In genomic region chr11:63134742-63135482, GRCm38 (mm10) we compare ENCODE assay signal across 10 mouse cellular contexts. TPM values are rescaled to one million over a fixed set of nuclear protein-coding genes. Genes with fewer than 3 reads are reported as not detected.
A peak's percentile ranks its signal among the peaks of the same experiment; 100 is the strongest.
DNase-seq lines count a peak whose midpoint lies in the region; ATAC-seq and TF ChIP-seq lines count a peak whose summit lies in the region.
"Had no signal": no experiment of that assay in that cellular context is flagged by ENCODE, and none has a peak within 500 bp of the region (broad histone marks: within the 10 kb centered on the region; RNA-seq: fewer than 3 reads in every experiment).

No protein-coding gene starts in this region.

- no peak for ATAC-seq in intestine, embryonic 15.5 days
- ATAC-seq in intestine, embryonic 16.5 days: no peak
- no peak for ATAC-seq in embryonic facial prominence, embryonic 15.5 days (ENCODE audit: insufficient number of reproducible peaks, low FRiP score, low TSS enrichment, low read depth)
- ATAC-seq in megakaryocyte-erythroid progenitor cell, adult 5-6 weeks (replicated peaks; ENCODE audit: low FRiP score, low TSS enrichment, poor library complexity, severe bottlenecking): no peak

- H3K27ac ChIP-seq in intestine, embryonic 15.5 days: peak overlapping the region; percentile 54
- no peak overlapping the region for H3K27ac ChIP-seq in intestine, embryonic 16.5 days (ENCODE audit: low read length)
- peak overlapping the region; percentile 86 for H3K27ac ChIP-seq in embryonic facial prominence, embryonic 15.5 days (replicated peaks)
- no peak overlapping the region for H3K27ac ChIP-seq in small intestine, adult 2 months (ENCODE audit: insufficient read depth, low read depth, low read length)

- 67% methylated on average over 15 of the region's 15 CpGs for WGBS in intestine, embryonic 15.5 days
- WGBS in intestine, embryonic 16.5 days: 69% methylated on average over 15 of the region's 15 CpGs
- WGBS in embryonic facial prominence, embryonic 15.5 days: 35% methylated on average over 15 of the region's 15 CpGs
- 69% methylated on average over 15 of the region's 15 CpGs for WGBS in small intestine, adult 2 months

- H3K9ac ChIP-seq in intestine, embryonic 15.5 days: no peak overlapping the region
- H3K9ac ChIP-seq in intestine, embryonic 16.5 days (ENCODE audit: low read depth, low read length): no peak overlapping the region
- no peak overlapping the region for H3K9ac ChIP-seq in embryonic facial prominence, embryonic 15.5 days

- TF ChIP-seq CTCF in small intestine, adult 2 months (IDR thresholded peaks at IDR 0.05; ENCODE audit: extremely low read depth, insufficient read length, insufficient replicate concordance, low read depth, low read length): no peak

- no peak overlapping the region for H3K4me2 ChIP-seq in intestine, embryonic 15.5 days (replicated peaks)
- no peak overlapping the region for H3K4me2 ChIP-seq in intestine, embryonic 16.5 days (ENCODE audit: low read depth, low read length)
- H3K4me2 ChIP-seq in embryonic facial prominence, embryonic 15.5 days (replicated peaks): peak overlapping the region; percentile 60

- peak; percentile 19 for DNase-seq in right cerebral cortex, adult 18-20 months
- DNase-seq in right cerebral cortex, postnatal 25 days: no peak
- DNase-seq in neural tube, embryonic 10.5 days (ENCODE audit: extremely low spot score, low spot score): no peak

- peaks cover 23% of the 10 kb centered on the region for H3K4me1 ChIP-seq in intestine, embryonic 15.5 days (replicated peaks)
- peaks cover 24% of the 10 kb centered on the region for H3K4me1 ChIP-seq in intestine, embryonic 16.5 days (ENCODE audit: control insufficient read depth, insufficient read depth, low read length)
- peaks cover 78% of the 10 kb centered on the region for H3K4me1 ChIP-seq in embryonic facial prominence, embryonic 15.5 days
- peaks cover 4% of the 10 kb centered on the region for H3K4me1 ChIP-seq in small intestine, adult 2 months (ENCODE audit: control insufficient read depth, insufficient read depth, insufficient read length, low read length)

- no peaks in the 10 kb centered on the region for H3K36me3 ChIP-seq in intestine, embryonic 15.5 days
- peaks cover 3% of the 10 kb centered on the region; the same call in 1 of the 2 replicates for H3K36me3 ChIP-seq in intestine, embryonic 16.5 days (ENCODE audit: control insufficient read depth, insufficient read depth, low read length)
- H3K36me3 ChIP-seq in embryonic facial prominence, embryonic 15.5 days: peaks cover 34% of the 10 kb centered on the region
- H3K36me3 ChIP-seq in small intestine, adult 2 months (ENCODE audit: control insufficient read depth, insufficient read depth, low read length): peaks cover 23% of the 10 kb centered on the region

- H3K27me3 ChIP-seq in intestine, embryonic 15.5 days (replicated peaks): peaks cover 27% of the 10 kb centered on the region; the same call in 1 of the 2 replicates
- peaks cover 24% of the 10 kb centered on the region for H3K27me3 ChIP-seq in intestine, embryonic 16.5 days (replicated peaks; ENCODE audit: control insufficient read depth, insufficient read depth, low read length)
- peaks cover 26% of the 10 kb centered on the region; the same call in 1 of the 2 replicates for H3K27me3 ChIP-seq in embryonic facial prominence, embryonic 15.5 days
- peaks cover 16% of the 10 kb centered on the region for H3K27me3 ChIP-seq in small intestine, adult 2 months (ENCODE audit: control insufficient read depth, insufficient read depth, low read length)

- no peaks in the 10 kb centered on the region for H3K9me3 ChIP-seq in intestine, embryonic 15.5 days
- no peaks in the 10 kb centered on the region for H3K9me3 ChIP-seq in intestine, embryonic 16.5 days (ENCODE audit: control insufficient read depth, low read length)
- no peaks in the 10 kb centered on the region for H3K9me3 ChIP-seq in embryonic facial prominence, embryonic 15.5 days (replicated peaks)

- TF ChIP-seq POLR2A in small intestine, adult 2 months (IDR thresholded peaks at IDR 0.05; ENCODE audit: low read depth, low read length): no peak

- H3K4me3 ChIP-seq in intestine, embryonic 15.5 days (replicated peaks): no peak overlapping the region
- H3K4me3 ChIP-seq in intestine, embryonic 16.5 days (ENCODE audit: low read length): no peak overlapping the region
- H3K4me3 ChIP-seq in embryonic facial prominence, embryonic 15.5 days (replicated peaks): peak overlapping the region; percentile 61; the same call in 1 of the 2 replicates
- H3K4me3 ChIP-seq in small intestine, adult 2 months (ENCODE audit: low read depth, low read length): peak overlapping the region; percentile 44
- H3K4me3 ChIP-seq: erythroblast, embryonic 14.5 days had no signal

RNA-seq across cellular contexts. Expression of gene Pmp22, which starts 6.1 kb away (rescaled TPM):
- polyA plus RNA-seq in intestine, embryonic 15.5 days (2015; fragmentation: Nextera tagmentation; extraction: Ambion mirVana): 111 and 115 TPM in 2 replicates
- polyA plus RNA-seq in intestine, embryonic 16.5 days (2015; fragmentation: Nextera tagmentation; extraction: Ambion mirVana): 110 and 113 TPM in 2 replicates
- polyA plus RNA-seq in embryonic facial prominence, embryonic 15.5 days (2015; fragmentation: Nextera tagmentation; extraction: Ambion mirVana): 244 and 245 TPM in 2 replicates
- 24.9 and 1,148 TPM in 2 replicates for polyA plus RNA-seq in small intestine, adult 2 months (2012; rRNA removed)
- total RNA-seq in megakaryocyte-erythroid progenitor cell, adult 5-6 weeks (2014; fragmentation: Nextera tagmentation): not detected in 2 replicates
- total RNA-seq in megakaryocyte-erythroid progenitor cell, adult 5-6 weeks (2017): not detected in 2 replicates
- total RNA-seq: MEL had no signal

Comparison
In these comparisons a context has a peak if more than half of its experiments do, and no peak if none do; other contexts are left out.
1. H3K27ac ChIP-seq: peak in intestine, embryonic 15.5 days (single experiment) and embryonic facial prominence, embryonic 15.5 days (single experiment); none in intestine, embryonic 16.5 days (single experiment) and small intestine, adult 2 months (single experiment).
2. H3K4me3 ChIP-seq: peak in embryonic facial prominence, embryonic 15.5 days (single experiment) and small intestine, adult 2 months (single experiment); none in intestine, embryonic 15.5 days (single experiment) and intestine, embryonic 16.5 days (single experiment).